Mouse (Mus musculus) cerebellum, adult (tissue): ENCODE measurements around the gene Aktip.

Experiments
- ATAC-seq: cut with Nextera tagmentation; 2 replicates; pipeline ENCODE4 v1.9.2; 2017; ENCODE audit warnings: mild to moderate bottlenecking, moderate library complexity, mixed read lengths; ENCODE audit not compliant: insufficient number of reproducible peaks, low FRiP score, low TSS enrichment

Gene Aktip

DNA sequence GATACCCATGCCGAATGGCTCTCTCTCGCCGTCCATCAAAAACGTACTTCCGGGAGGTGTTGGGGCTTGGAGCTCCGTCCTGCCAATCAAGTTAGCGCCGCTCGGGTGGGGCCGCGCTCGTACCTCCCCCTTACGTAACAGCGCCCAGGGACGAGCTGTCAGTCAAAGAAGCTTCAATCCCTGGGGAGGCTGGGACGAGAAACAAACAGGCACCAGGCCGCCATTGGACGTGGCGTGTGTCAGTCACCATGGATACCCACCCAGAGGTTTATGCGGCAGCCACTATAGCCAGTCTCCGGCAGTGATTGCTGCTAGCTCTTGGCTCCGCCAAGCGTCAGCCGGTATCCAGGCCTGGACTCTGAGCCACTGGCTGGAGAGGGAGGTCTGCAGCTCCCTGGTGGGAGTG is 65.7 kb downstream of the Aktip start:
- peak; percentile 98 for ATAC-seq

DNA sequence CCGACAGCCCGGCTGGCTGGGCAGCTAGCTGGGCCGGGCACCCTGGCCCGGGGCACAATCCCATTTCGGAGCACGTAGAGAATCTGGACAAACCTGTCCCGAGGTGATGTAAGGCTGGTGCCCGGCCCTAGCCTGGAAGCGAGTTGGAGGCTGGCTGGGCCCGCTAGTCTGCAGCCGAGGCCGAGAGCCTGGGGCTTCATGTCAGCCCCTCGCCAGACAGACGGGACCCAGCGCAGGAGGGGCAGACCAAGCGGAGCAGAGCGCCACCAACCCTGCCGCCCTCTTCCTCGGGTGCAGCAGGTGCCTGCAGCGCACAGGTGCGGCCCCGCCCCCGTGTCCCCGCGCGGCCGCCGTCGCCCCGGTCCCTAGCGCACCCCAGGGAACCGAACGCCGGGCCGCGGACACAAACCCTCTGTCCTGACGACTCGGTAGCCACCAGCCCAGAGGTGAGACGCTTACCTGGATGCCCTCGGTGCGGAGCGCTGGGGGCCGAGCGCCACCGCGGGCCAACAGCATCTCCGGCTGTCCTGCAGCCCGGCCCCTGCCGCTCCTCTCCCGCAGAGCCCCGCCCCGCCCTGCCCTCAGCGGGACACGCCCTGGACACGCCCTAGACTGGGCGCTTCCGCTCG is 66.2 kb downstream of the Aktip start:
- ATAC-seq, result peak; percentile 56; the same call in 1 of the 2 replicates

DNA sequence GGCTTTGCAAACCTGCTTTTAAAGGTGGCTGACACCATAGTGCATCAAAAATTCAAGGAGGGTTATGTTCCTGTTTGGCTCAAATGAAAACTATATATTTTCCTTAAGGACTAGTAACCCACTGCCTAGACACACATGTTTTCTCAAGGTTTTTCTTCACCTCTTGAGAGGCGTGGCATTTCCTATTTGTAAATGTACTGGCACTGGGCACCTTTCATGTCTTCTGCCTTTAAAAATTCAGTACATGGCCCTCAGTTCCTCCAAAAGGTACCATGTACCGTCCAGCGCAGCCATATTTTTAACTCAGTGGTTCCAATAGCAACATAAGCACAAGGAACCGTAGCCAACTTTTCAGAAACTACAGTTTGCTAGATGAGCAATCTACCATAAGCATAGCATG is 67.0 kb downstream of the Aktip start:
- no peak for ATAC-seq

DNA sequence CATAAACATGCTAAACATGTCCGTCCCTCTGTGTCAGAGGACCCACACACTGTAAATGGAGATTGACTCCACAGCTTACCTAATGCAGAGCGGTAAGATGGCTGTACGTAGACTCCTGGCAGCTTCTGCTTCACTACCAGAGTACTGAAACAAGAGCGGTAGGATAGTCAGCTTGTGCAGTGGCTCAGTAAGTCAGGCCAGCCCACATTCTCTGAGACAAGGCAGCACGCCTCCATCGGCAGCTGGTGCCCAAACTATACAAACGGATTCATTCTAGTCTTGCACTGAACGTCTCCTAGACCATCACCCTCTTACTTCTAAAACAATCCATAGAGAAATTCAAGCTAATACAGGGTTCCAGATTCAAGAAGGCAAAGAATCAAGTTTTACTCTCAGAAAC is 73.0 kb downstream of the Aktip start:
- no peak for ATAC-seq

DNA sequence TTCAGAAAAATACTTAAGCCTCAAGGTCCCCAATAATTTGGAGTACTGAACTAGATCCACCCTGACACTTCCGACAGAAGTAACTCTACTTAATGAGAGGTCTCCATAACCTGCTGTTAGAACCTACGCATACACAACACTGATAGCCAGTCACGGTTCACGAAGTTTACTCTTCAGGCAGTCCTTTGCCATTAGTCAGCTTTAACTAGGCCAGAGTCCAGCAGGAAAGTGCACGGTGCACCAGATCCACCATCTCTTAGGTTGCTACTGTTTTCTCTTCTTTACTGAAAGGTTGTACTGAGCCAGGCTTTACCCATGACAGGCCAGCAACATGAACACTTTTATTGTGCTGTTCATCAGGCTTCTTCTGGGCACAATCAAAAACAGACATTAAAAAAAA is 75.5 kb downstream of the Aktip start:
- ATAC-seq, result no peak

DNA sequence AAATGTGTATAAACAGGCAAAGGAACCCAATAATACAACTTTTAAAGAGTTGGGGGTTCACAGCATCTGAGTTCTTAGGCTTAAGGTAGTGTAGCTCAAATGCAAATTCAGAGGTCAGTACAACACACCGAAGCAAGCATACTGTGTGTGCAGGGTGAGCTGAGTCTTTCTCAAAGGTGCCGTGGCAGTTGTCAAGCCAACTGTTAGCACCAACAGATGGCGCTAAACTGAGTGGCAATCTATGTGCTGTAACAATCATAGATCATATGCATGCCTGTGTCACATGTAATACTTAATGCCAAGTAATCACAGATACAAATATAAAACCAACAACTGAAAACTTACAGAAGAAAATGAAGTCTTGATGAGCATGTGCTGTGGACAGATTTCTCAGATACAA is 81.6 kb downstream of the Aktip start:
- no peak for ATAC-seq

DNA sequence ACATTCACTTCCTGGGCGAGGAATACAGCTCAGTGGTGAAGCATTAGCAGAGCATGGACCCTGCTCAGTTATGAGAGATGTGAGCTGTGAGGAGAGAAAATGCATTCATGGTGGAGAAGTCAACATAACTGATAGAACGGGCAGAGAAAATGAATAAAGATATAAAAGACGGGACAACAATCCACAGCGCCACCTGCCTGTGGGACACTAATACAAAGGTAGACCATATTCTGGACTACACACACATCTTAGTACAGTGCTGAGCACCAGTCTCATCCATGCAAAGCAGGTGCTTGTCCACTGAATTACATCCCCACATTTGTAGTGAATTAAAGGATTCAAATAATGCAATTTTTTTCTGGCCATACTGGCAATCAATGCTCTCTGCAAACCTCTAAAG is 82.2 kb downstream of the Aktip start:
- no peak for ATAC-seq

DNA sequence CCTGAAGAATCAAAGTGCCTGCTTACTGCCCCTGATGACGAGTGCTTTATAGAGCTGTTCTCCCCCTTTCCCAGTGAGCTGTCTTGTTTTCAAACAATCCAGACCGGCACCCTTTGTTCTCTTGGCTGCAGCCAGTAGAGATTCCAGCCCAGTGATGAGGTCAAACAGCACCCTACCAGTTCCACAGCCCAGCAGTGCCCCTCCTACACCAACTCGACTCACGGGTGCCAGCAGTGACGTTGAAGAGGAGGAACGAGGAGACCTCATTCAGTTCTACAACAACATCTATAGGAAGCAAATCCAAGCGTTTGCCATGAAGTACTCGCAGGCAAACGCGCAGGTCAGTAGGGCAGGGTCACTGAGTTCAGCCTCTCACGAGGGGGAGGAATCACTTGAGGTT is 84.9 kb downstream of the Aktip start:
- ATAC-seq, result no peak

DNA sequence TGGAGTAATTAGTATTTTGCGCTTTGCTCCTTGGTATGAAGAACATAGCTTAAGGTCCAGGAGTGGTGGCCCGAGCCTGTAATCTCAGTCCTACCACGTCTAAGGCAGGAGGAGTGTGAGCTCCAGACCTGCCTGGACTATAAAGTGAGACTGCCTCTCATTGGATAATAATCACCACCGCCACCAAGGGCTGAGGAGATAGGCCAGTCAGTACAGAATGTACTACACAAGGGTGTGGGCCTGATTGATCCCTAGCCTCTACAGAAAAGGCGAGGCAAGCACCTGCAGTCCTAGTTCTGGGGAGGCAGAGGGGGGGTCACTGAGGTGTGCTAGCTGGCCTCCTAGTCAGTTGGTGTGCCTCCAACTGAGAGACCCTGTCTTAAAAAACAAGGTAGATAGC is 85.3 kb downstream of the Aktip start:
- no peak for ATAC-seq

DNA sequence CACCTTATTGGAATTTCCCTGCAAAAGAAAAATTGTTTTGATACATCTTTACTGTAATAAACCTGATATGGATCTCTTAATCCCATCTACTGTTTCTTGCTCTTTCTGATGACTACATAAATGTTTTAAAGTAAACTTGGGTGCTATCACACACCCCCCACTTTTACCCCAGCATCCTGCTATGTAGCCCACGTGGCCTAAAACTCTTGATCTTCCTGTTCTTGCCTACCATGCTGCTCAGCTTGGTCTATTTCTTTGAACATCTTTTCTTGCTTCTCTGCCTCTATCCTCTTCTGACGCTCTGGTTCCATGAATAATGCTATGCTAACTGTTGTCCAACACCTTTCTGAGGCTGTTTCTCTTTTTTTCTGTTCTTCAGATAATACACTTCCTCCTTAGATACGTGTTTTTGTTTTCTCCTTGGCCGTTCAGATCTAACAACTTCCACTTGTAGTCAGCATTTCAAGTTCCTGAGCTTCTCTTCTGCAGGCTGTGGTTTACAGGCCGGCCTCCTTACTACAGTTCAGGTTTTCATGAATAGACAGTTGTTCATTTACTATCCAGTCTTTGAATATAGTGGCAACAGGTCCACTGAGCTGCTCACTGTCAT is 87.8 kb downstream of the Aktip start:
- ATAC-seq, result no peak

DNA sequence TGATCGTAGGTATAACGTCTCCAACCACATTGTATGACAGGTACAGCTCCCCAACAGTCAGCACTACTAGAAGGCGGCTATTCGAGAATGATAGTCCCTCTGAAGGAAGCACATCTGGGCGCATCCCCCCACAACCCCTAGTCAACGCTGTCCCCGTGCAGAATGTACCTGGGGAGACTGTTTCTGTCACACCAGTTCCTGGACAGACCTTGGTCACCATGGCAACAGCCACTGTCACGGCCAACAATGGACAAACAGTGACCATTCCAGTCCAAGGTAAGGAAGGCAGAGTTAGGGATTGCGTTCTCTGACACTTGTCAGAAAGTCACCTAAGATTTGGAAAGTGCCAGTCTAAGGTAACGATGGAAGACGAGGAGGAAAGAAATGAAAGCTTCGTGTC is 93.5 kb downstream of the Aktip start:
- ATAC-seq, result no peak

DNA sequence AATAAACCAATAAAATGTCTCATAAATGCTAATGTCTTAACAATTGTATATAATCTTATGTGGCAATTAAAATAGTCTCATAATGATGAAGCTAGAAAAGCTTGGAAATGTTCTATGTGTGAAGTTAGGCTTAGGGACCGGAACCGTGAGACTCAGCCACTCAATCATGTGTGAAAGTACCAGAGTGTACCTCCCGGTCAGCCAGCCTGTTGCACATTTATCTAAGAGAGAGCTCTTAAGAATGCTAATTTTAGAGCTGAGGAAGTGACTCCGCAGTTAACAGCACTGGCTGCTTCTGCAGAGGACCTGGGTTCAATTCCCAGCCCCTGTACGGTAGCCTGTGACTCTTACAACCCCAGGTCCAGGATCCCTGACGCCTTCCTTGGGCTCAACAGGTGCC is 101.7 kb downstream of the Aktip start:
- no peak for ATAC-seq

DNA sequence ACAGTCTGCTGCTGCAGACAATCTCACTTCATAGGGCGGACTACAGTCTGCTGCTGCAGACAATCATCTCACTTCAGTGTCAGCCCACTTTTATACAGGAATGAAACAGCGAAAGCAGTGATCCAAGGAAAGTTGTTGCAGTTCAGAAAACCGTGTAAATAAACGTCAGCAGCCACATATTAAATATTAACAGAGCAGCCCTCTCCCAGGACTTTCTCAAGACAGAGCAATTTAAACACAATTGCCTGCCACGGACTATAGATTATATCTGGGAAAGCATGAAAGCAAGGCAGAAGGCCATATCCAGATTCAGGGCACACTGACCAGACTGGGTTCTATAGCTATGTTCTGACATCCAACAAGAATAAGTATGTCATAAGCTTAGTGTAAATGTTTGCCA is 105.6 kb downstream of the Aktip start:
- no peak for ATAC-seq

DNA sequence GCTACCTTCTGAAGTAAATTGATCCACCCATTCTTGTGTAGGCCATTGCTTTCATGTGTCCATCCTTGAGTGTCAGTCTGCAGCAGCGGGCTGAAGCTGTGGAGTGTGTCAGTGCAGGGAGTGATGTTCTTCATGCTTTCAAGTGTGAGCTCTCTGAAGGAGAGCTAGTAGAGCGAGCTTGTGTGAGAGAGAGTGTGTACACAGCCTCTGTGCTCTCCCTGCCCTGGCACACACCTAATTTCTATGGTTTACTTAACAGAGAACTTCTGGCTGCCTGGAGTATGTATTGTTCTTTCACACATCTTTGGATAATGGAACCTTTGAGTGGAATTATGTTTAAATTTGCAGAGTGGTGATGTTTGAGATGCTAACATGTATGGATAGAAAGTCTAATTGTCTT is 110.2 kb downstream of the Aktip start:
- no peak for ATAC-seq

DNA sequence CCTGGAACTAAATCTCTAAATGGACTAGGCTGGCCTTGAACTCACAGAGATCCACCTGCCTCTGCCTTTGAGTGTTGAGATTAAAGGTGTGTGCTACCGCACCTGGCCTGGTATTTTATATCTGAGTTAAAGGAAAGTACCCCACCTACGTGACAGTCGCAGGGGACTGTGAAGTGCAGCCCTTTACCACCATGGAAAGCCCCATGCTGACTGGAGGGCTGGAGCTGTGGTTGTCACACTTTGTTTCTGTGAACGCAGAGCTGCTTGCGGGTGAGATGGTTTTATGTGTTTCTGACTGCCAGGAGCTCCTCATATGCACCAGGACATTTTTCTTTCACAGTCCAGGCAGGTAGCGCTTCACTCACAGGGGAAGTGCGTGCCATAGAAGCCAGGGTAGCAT is 111.3 kb downstream of the Aktip start:
- no peak for ATAC-seq

DNA sequence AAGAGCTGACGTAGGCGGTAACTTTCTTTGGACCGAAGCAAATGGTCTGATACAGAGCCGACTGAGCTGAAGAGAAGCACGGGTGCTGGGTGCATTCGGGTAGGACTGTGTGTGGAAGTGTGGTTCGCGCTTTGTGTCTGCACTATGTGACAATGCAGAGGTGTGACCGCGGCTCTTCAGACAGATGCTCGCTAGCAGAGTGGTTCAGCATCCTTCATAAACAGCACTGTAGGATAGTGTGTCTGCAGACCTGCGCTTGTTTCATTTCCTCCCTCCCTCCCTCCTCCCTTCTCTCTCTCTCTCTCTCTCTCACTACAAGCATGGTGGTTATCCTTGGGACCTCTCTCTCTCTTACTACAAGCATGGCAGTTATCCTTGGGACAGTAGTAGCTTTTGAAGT is 117.3 kb downstream of the Aktip start:
- ATAC-seq, result no peak

DNA sequence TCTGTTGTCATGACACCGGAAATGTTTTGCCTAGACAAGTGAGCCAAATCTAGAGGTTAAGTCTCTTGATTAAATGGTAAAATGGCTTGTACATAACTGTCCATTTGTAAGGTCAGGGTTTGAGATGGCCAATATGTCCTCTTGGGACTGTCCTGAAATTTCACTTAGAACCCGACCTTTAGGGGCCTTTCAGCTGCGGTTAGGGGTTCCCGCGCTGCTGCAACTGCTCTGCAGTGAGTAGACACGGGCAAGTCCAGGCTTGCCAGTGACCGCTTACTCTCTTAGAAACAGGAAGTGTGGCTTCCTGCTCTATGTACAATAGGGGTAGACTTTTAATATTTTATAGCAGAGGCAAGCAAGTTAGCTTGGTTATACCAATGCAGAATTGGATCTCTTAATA is 117.9 kb downstream of the Aktip start:
- ATAC-seq, result no peak

DNA sequence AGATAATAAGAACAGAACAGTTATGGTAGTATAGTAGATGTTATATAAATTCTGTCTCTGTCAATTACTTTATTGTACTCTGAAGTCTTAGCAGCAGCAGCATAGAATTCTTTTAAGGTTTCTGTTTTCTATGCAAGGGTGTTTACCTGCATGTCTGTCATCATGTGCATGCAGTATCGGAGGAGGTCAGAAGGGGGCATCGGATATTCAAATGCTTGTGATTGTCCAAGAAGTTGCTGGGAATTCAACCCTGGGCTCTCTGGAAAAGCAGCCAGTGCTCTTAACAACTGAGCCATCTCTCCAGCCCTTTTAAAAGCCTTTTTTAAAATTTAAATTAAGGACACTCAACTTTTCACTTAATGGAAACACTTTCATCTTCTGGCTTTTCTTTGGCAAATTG is 120.1 kb downstream of the Aktip start:
- ATAC-seq, result no peak

DNA sequence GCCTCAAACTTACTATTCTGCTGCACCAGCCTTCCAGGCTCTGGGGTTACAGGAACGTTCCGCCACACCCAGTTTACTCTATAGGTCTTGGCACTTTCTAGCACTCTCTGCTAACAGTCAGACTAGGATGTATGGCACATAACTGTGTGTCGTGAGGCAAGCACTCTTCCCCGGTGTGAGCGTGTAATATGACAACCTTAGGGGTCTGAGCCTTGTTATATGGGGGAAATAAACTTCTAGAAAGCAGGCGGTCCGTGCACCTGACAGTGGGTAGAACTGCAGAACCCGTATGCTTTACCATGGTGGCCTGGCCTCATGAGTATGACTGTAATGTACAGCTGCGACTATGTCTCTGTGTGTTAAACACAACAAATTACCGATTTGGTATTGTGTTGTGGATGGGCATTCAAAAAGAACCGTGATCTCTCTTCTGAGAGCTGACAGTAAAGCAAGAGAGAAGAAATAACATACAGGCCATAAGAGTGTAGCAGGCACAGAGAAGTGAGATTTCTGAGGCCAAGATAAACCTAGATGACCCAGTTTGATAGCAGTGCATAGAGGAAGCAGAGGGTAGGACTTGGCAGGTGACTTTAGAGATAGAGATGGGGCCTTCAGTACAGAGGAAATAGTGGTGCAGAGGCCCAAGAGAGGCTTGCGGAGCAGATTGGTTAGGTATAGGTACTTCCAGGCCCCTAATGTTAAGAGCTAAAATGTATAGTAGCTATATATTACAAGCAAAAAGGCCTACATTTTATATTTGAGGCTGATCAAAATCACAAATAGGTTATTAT is 122.5 kb downstream of the Aktip start:
- ATAC-seq, result no peak

DNA sequence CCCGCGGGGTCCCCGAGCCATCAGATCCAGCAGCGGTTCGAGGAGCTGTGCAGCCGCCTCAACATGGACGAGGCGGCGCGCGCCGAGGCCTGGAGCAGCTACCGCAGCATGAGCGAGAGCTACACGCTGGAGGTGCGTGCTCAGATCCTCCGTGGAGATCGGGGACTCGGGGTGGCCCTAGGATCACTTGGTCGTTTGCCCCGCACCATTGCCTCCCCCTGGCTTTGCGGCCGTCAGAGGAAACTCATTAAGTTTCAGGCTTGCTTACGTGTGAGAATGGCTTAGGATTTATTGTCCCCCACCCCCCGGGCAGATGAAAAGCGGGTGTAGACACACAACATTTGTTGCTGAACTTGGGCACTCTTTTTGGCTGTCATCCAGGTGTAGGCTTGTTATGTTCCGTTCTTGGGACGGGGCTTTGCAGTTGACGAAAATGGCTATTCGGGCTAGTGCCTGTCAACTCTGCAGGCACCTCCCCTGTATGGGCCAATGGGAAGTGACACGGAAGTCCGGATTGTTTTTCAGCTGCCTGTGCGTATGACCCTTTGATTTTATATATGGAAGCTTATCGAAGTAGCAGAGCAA is 129.4 kb downstream of the Aktip start:
- peak; percentile 49; the same call in 1 of the 2 replicates for ATAC-seq

DNA sequence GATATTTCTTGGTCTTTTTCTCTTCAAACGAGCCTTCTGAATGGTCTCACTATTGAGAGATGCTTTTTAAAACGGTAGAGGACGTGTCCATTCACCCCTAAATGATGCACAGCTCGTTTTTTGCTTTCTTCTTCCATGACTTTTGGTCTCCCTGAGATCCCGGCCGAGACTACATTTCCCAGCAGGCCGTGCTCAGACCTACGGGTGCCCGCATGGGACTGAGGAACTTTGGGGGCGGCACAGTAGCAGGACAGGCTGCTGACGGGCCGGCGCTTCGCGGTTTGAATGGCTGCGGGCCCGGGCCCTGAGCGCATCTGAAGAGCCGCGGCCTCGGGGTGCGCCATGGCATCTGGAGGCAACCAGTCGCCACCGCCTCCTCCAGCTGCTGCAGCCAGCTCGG is 129.9 kb downstream of the Aktip start, which contains the start of gene Rbl2:
Rbl2 (plus strand) TSS at position 224 of the 400 bp plus-strand sequence.
- peak; percentile 91 for ATAC-seq
